Comparison of ENCODE assay signal across 28 mouse cellular contexts in the genomic region with DNA sequence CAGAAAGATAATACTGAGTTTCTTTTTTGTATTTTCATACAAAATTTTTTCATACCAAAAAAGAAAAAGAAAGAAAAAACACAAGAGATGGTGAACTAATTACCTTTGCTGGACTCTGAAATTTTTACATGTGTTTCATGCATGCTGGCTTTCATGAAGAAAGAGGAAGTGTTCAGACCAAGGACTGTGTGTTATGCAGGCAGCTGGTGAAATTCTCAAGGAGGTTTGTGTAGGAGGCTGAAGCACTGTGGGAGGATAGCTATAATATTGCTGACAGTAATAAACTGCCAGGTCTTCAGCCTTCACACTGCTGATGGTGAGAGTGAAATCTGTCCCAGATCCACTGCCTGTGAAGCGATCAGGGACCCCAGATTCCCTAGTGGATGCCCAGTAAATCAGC.
DNase-seq lines count a peak whose midpoint lies in the region; ATAC-seq and TF ChIP-seq lines count a peak whose summit lies in the region.
"Had no signal": no experiment of that assay in that cellular context is flagged by ENCODE, and none has a peak within 500 bp of the region (broad histone marks: within the 10 kb centered on the region; RNA-seq: fewer than 3 reads in every experiment).

No protein-coding gene starts in this region.

- intact Hi-C loops in left cerebral cortex, postnatal 25 days (cut with DNase I) = no loop called here

- no peak overlapping the region for H3K27ac ChIP-seq in midbrain, embryonic 16.5 days (ENCODE audit: low read length)
- H3K27ac ChIP-seq in lung, postnatal 0 days (ENCODE audit: low read length) = no peak overlapping the region
- H3K27ac ChIP-seq: embryonic facial prominence, embryonic 13.5 days; forebrain, embryonic 12.5 days; heart, embryonic 13.5 days; hindbrain, embryonic 12.5 days; limb, embryonic 12.5 days; neural tube, embryonic 15.5 days had no signal

- TF ChIP-seq EP300 in lung, postnatal 0 days (IDR thresholded peaks at IDR 0.05) = no peak

- no peak overlapping the region for H3K4me2 ChIP-seq in midbrain, embryonic 16.5 days (ENCODE audit: low read length)
- H3K4me2 ChIP-seq in lung, postnatal 0 days (replicated peaks; ENCODE audit: low read depth, low read length) = no peak overlapping the region
- H3K4me2 ChIP-seq: embryonic facial prominence, embryonic 13.5 days; forebrain, embryonic 12.5 days; heart, embryonic 13.5 days; hindbrain, embryonic 12.5 days; limb, embryonic 12.5 days; liver, embryonic 11.5 days; midbrain, embryonic 11.5 days; neural tube, embryonic 15.5 days had no signal

- no peaks in the 10 kb centered on the region for H3K36me3 ChIP-seq in midbrain, embryonic 16.5 days (ENCODE audit: control insufficient read depth, insufficient read depth, low read length)
- no peaks in the 10 kb centered on the region for H3K36me3 ChIP-seq in lung, postnatal 0 days (ENCODE audit: insufficient read depth, low read length)
- H3K36me3 ChIP-seq: embryonic facial prominence, embryonic 13.5 days; forebrain, embryonic 12.5 days; heart, embryonic 13.5 days; hindbrain, embryonic 12.5 days; limb, embryonic 12.5 days; neural tube, embryonic 15.5 days had no signal

- H3K9ac ChIP-seq in midbrain, embryonic 16.5 days (ENCODE audit: low read depth, low read length) = no peak overlapping the region
- no peak overlapping the region for H3K9ac ChIP-seq in lung, postnatal 0 days (replicated peaks; ENCODE audit: low read depth)
- H3K9ac ChIP-seq: embryonic facial prominence, embryonic 13.5 days; forebrain, embryonic 12.5 days; heart, embryonic 13.5 days; hindbrain, embryonic 12.5 days; limb, embryonic 12.5 days; neural tube, embryonic 15.5 days had no signal

- H3K9me3 ChIP-seq in midbrain, embryonic 16.5 days (replicated peaks; ENCODE audit: control insufficient read depth, low read length, poor library complexity, severe bottlenecking) = no peaks in the 10 kb centered on the region
- H3K9me3 ChIP-seq in lung, postnatal 0 days (ENCODE audit: low read length) = no peaks in the 10 kb centered on the region
- H3K9me3 ChIP-seq: embryonic facial prominence, embryonic 13.5 days; forebrain, embryonic 12.5 days; heart, embryonic 13.5 days; hindbrain, embryonic 12.5 days; limb, embryonic 12.5 days; neural tube, embryonic 15.5 days had no signal

- WGBS in midbrain, embryonic 16.5 days = 88% methylated on average over 1 of the region's 1 CpGs
- 64% methylated on average over 1 of the region's 1 CpGs for WGBS in lung, postnatal 0 days

- ATAC-seq in midbrain, embryonic 16.5 days = no peak
- ATAC-seq in lung, postnatal 0 days = no peak

- no peaks in the 10 kb centered on the region for H3K27me3 ChIP-seq in midbrain, embryonic 16.5 days (ENCODE audit: control insufficient read depth, insufficient read depth, low read depth, low read length)
- H3K27me3 ChIP-seq in lung, postnatal 0 days (replicated peaks; ENCODE audit: insufficient read depth, low read length) = no peaks in the 10 kb centered on the region
- H3K27me3 ChIP-seq: embryonic facial prominence, embryonic 13.5 days; forebrain, embryonic 12.5 days; heart, embryonic 13.5 days; hindbrain, embryonic 12.5 days; limb, embryonic 12.5 days; neural tube, embryonic 15.5 days had no signal

- TF ChIP-seq CTCF in lung, postnatal 0 days (IDR thresholded peaks at IDR 0.05) = no peak

- no peak overlapping the region for H3K4me3 ChIP-seq in midbrain, embryonic 16.5 days (ENCODE audit: low read depth, low read length)
- no peak overlapping the region for H3K4me3 ChIP-seq in lung, postnatal 0 days (ENCODE audit: low read depth, low read length)
- H3K4me3 ChIP-seq: embryonic facial prominence, embryonic 13.5 days; erythroblast, embryonic 14.5 days; forebrain, embryonic 12.5 days; heart, embryonic 13.5 days; hindbrain, embryonic 12.5 days; limb, embryonic 12.5 days; neural tube, embryonic 15.5 days had no signal

- DNase-seq in layer of hippocampus, adult 9-11 months = peak; percentile 1
- DNase-seq in layer of hippocampus, adult 11-12 months (ENCODE audit: low spot score) = no peak
- DNase-seq in spleen, postnatal 36 days (ENCODE audit: low spot score in 2 of 2) = peak; percentile 9 to 16
- DNase-seq in spleen, adult 18-20 months = no peak
- peak; percentile 11 to 50 for DNase-seq in left cerebral cortex, postnatal 25 days (ENCODE audit: low spot score in 2 of 2)
- peak; percentile 65 for DNase-seq in telencephalon, adult 2 months (ENCODE audit: low read depth, low spot score)
- DNase-seq in lung, postnatal 0 days (ENCODE audit: low spot score) = no peak
- DNase-seq: adrenal gland, postnatal 10 days; cerebellum, adult 8-10 months; cerebellum, postnatal 36 days; embryo, embryonic 11 days; gastrocnemius, postnatal 10 days; heart, adult 18-20 months; kidney, adult 2 months; kidney, postnatal 36 days; lung, adult 18-20 months; lung, postnatal 14 days; thymus, postnatal 25 days had no signal

- H3K4me1 ChIP-seq in midbrain, embryonic 16.5 days (ENCODE audit: control insufficient read depth, insufficient read depth, low read length) = no peaks in the 10 kb centered on the region
- H3K4me1 ChIP-seq in lung, postnatal 0 days (ENCODE audit: insufficient read depth, low read depth, low read length) = no peaks in the 10 kb centered on the region
- H3K4me1 ChIP-seq: embryonic facial prominence, embryonic 13.5 days; forebrain, embryonic 12.5 days; heart, embryonic 13.5 days; hindbrain, embryonic 12.5 days; limb, embryonic 12.5 days; neural tube, embryonic 15.5 days had no signal

Comparison
In these comparisons a context has a peak if more than half of its experiments do, and no peak if none do; other contexts are left out.
1. DNase-seq: peak in layer of hippocampus, adult 9-11 months (single experiment), spleen, postnatal 36 days (2 of 2), left cerebral cortex, postnatal 25 days (2 of 2) and telencephalon, adult 2 months (single experiment); none in layer of hippocampus, adult 11-12 months (single experiment), spleen, adult 18-20 months (0 of 2) and lung, postnatal 0 days (single experiment).